Mouse (Mus musculus) cerebellum, adult (tissue): ENCODE measurements around the gene Ppil2.

Experiments used
- ATAC-seq: cut with Nextera tagmentation; 2 replicates; pipeline ENCODE4 v1.9.2; 2017; ENCODE audit warnings: mild to moderate bottlenecking, moderate library complexity, mixed read lengths; ENCODE audit not compliant: insufficient number of reproducible peaks, low FRiP score, low TSS enrichment

Ppil2 gene

DNA sequence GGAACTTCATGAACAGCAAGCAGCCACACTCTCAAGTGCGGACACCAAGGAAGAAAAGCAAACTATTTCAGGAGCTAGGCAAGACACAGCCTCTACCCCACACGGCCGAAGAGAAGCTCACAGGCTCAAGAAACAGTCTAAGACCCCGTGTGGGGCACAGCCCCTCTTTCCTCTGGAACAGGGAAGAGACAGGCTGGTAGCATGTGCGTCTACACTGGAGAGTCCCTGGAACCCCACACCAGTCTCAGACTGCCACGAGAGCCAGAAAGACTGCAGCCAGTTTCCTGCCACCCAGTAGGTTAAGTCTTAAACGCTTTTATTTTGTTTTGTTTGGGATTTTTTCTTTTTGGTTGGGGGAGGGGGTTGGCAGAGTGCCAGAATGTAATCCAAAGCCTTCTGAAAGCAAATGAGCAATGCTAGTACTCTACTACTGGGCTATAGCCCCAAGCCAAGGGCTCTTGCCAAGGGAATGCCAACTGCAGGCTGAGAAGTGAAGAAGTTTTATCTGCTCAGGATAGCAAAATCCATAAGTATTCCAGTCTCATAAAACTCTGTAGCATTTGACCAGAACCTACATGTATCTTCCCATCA is 8.3 kb downstream of the Ppil2 start:
- no peak for ATAC-seq

DNA sequence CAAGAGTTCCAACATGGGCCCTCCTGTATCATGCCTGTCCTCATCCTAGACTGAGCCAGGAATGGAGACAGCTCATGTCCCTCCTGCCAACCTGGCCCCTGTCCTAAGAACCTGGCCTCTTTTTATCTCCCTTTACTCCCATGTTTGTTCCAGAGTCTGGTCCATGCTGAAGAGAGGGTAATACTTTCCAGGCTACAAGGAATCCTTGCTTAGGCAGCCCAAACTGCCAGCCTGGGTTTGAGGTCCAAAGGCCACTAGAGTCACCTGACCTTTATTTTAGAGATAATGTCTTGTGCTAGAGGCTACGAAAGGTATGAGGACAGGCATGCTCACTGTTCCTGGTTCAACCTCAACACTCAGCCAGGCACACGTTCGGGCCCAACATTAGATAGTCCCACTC is 14.1 kb downstream of the Ppil2 start:
- ATAC-seq = no peak

DNA sequence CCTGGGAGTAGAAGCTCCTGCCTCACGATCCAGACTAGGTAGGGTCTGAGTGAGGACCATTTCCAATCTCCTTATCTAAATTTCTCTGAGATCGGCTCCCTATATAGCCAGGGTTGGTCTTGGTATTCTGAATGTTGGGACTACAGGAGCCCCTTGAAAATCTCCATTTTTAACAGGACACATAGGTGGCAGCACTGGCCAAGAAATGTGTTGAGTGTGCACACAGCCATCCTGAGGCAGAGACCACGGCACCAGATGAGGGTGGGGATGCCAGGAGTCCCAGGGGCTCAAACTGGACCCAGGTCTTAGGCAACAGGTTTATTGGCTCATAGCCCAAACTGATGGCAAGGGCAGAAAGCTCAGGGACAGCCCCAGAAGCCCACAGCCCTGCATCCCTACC is 22.7 kb downstream of the Ppil2 start:
- no peak for ATAC-seq

DNA sequence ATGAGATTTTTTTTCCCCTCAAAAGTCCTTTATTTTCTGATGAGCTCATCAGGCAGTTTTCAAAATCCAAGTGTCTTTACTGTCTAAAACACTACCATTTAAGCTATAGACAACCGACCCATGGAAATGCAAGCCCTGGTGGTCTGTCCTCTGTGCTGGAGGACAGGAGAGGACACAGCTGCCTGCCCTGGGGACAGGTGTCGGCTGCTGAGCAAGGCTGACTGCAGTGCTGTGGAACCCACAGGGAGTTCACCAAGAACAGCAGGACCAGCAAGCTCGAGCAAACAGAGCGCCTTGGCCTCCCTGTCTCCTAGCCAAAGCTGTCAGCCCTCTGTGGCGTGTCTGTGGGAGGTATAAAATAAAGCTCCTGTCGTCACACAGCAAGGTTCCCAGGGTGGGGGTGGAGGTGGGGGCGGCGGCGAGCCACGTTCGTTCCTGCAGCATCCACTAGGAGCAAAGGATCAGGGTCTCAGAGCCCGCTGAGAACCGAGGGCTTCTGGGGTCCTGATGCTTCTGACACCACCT is 24.3 kb downstream of the Ppil2 start:
- ATAC-seq = no peak

DNA sequence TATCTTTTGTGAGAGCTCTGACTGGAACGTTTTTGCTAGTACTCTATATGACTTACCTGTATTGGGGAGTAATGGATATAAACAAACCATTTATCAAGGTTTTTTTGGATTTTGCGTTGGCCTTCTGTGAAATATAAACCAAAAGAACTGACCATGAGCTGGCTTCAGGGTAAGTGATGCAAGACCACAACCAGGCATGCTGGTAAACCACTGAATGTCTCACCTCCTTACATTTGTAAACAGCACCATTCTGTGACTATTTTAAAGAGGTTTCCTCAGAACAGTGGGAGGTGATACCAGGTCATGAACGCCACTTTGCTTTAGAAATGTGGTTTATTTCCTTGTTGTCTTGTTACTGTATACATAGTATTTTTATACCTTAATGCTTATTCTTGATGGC is 24.8 kb downstream of the Ppil2 start:
- no peak for ATAC-seq

DNA sequence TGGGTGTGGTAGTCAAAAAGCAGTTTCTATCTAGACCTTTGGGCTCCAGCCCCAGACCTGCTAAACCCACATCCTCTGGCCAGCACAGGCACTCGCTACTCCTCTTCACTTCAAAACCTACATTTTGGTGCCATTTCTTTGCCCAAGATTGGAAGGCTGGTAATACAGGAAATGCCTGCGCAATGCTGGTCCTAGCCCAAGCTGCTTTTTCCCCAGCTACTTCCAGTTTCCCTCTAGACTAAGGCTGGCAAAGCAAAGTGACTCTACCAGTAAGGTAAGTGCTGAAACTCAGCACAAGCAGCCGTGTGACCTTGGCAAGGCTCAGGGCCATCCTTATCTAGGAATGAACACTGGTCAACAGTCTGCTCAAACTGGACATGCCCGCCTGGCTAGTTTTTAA is 25.4 kb downstream of the Ppil2 start:
- no peak for ATAC-seq

DNA sequence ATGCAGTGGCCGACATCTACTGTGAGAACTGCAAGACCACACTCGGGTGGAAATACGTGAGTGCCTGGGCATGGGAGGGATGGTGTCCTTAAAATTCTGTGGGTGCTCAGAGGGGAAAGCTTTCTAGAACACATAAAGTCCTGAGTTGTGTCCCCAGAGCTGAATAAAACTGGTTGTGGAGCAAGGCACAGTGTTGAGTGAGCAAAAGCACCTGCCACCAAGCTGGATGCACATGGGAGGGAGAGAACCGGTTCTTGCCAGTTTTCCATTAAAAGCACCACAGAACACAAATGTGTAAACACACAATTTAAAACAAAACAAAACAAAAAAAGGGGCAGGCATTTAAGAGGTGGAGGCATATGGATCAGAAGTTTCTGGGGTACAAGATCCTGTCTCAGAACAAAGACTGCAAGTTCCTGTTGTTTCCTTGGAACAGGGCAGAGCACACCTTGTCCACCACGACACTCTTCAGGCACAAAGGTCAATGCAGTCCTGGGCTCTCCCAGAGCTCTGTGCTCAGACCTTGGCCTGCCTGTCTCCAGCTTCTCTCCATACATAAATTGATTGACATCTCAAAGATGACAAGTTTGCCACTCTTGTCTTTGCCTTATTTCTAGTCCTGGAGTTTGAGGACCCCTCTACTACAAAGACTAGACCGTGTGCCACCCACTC is 28.8 kb downstream of the Ppil2 start:
- no peak for ATAC-seq

DNA sequence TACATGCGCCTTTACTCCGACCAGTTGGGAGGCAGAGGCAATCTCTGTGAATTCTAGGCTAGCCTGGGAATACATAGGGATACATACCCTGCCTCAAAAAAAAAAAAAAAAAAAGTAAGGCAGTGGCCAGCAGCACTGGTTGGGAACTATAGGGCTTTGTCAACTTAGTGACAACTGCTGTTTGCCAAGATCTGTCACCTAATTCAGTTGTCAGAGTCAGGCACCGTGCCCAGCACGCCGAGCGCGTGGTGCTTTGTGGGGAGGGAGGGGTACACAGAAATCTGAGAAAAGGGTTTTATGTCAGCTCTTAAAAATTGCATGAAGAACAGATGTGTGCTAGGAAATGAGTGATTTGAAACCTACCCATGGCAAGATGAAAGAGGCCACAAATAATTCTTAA is 33.0 kb downstream of the Ppil2 start:
- no peak for ATAC-seq

DNA sequence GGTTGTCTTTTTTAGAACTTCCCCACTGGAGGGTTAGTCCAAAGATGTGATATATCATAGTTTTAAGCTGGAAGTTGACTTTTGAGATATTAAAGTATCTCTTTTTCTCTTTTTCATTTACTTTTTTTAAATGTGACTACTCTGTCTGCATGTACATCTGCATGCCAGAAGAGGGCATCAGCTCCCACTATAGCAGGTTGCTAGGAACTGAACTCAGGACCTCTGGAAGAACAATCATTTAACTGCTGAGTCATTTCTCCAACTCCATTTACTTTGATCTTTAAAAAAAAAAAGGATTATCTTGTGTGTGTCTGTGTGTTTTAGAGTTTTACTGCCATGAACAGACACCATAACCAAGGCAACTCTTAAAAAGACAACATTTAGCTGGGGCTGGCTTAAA is 34.2 kb downstream of the Ppil2 start:
- no peak for ATAC-seq

DNA sequence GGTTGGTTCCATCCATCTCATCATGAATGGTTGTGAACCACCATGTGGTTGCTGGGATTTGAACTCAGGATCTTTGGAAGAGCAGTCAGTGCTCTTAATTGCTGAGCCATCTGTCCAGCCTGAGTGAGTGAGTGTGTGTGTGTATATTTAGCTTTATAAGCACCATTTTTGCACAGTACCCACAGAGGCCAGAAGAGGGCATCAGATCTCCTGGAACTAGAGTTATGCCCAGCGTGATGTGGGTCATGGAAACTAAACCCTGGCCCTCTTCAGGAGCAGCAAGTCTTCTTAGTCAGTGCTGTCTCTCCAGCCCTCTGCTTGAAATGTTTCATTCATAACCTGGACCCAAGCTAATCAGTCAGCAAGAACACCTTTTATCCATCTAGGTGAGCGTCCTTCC is 34.8 kb downstream of the Ppil2 start:
- no peak for ATAC-seq

DNA sequence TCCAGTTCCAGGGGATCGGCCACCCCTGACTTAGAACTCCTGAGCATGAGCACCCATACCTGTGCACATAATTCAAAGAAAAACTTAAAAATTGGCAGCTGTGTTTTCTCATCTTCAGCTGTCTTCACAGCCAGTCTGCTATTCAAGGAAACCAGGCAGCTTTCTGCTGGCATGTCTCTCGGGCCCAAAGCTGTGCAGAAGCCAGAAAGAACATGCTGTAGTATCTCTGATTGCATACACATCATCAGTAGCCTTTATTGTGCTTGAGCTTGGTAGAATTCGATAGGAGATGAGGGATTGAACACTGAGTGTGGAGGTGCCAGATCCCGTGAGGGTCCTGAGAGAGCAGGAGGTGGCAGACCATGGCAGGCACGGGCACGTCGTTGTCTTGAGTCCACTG is 38.1 kb downstream of the Ppil2 start:
- no peak for ATAC-seq

DNA sequence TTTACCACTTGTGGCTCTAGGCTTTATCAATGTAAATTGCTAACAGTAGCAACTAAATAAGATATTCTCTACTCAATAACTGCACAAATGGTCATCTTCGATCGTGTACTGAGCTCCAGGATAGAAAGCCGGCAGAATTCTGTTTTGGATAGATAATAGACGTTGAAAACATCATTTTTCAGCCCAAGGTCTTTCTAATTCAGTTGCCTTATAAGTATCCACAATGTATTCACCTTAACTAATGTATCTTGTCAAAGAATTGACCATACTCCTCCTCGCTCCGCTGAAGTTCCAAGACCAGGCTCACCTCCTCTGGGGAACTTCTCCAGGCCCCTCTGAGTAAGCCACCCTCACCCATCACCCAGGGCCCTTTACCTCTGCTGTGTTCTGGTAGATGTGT is 40.3 kb downstream of the Ppil2 start:
- no peak for ATAC-seq

DNA sequence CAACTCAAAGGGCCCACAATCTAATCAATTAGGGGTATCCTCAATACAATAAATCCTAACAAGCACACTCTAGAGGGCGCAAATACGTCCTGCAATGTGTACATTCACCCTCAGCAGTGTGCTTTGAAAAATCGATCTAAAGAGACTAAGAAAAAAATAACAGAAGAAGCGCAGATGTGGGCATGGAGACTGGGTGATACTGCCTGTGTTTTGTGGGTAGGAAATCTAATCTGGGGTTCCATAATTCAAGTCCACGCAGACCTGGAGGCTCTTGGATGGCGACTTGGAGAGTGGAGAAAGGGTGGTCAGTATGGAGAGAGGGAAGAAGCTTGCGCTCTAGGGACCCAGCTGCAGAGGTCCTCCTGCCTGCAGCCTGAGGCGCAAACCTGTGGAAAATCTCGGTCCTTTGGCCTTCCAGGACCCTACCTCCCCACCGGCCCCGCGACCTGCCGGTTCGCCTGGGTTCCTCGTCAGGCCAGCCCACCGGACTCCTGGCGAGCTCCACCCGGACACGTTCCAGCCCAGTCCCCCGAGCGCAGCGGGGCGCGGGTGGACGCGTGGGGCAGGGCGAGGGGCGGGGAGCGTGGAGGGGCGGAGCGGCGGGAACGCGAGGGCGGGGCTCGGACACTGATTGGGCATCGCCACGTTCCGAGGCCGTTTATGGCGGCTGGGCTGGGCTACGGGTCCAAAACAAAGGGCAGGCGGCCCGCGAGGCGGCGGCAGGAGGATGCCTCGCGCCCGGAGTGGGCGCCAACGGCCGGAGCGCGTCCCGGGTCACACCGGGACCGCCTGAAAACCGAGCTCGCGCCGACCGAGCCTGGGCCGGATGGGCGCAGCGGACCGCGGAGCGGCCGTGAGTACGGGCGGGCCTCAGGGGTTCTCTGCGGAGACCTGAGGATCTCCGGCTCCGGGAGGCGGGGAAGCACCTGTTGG is 41.3 kb downstream of the Ppil2 start, which contains the start of gene Ypel1:
Gene Ypel1, plus strand, starts transcription at position 186 of the 933 bp plus-strand sequence.
- ATAC-seq = peak; percentile 92

DNA sequence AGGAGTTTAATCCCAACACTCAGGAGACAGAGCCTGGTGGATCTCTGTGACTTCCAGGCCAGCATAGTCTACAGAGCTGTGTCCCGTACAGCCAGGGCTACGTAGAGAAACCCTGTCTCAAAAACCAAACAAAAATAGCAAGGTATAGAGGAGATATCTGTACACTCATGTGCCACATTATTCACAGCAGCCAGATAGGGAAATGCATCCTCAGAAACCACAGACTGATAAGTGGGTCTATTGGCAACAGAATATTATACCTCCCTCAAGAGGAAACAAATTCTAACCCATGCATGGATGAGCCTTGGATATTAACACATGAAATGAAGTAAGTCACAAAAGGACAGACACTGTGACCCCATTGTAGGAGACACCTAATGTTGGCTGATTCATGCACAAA is 43.5 kb downstream of the Ppil2 start:
- ATAC-seq = no peak

DNA sequence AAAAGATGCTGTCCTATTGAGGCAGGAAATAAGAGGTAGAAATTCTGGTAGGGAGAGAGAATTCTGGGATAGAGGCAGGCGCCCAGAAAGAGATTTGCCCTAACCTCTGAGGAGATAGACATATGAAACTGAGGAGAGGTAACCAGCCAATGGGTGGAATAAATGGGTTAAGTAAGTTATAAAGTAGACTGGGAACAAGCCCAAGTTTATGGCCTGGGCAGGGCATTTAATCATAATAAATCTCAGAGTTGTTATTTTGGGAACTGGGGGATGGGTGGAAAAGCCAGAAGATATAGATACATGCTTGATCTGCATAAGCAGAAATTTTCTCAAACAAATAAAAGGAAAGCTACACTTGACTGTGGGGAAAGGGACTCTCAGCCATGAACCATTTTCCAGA is 48.7 kb downstream of the Ppil2 start:
- ATAC-seq = no peak

DNA sequence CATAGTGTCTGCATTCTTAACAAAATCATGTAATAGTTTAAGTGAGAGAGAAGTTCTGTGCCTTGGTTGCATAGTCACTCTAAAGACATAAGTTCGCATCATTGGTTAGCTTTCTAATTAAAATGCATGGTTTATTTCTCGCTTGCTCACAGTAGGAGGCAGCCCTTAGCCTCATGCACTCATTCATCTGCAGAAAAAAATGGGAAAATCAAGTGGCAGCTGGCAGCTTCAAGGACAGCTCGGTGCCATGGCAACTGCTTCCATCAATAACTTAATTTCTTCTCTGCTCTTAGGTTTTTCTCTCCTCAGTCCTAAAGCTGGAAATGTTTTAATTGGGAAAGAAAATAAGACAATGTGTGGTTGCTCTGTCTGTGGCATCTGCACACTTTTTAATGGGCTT is 55.5 kb downstream of the Ppil2 start:
- ATAC-seq = no peak

DNA sequence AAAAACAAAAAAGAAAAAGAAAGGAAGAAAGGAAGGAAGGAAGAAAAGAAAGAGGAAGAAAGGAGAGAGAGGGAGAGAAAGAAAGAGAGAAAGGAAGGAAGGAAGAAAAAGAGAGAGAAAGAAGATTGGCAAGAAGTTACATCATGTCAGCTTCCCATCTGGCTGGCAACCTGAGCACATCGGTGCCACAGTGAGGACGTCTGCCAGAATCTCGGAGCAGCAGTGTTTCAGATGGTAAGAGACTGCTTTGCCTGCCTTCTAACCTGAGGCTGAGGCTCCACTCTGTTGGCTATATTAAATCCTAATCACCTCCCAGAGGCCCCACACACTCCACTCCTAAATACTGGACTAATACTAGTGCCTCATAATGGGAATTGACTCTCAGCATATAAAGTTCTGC is 57.2 kb downstream of the Ppil2 start:
- no peak for ATAC-seq

DNA sequence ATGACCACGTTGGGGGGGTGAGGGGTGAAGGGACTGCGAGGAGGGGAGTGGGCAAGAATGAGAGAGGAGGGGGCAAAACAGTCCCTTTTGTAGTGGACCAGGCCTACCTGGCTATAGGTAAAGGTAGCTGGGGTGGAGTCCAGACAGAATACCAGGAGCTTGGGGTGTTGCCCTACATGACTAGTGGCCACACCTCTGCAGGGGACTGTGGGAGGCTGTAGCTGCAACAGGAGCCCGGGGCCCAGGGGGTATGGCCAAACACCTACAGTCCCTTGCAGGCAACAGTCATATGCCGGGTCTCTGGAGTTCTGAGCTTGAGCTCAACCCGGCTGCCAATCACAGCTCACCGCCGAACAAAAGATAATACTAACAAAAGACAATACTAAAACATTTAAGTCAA is 59.0 kb downstream of the Ppil2 start:
- ATAC-seq = no peak

DNA sequence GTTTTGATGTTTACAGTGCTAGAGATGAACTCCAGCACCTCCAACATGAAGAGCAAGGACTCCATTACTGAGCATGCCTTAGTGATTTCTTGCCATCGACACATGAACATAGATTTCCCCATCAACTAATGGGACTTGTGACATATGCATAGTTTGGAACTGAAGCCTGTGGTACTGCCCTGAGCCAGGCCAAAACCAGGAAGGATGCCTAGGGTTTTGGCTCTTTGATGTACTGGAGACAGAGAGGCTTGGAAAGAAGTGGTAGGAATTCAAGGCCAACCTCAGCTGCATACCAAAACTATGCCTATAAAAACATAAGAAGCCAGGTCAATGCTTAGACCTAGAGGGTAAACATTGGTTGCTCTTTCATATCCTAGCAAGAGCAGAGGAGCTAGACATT is 61.2 kb downstream of the Ppil2 start:
- no peak for ATAC-seq

DNA sequence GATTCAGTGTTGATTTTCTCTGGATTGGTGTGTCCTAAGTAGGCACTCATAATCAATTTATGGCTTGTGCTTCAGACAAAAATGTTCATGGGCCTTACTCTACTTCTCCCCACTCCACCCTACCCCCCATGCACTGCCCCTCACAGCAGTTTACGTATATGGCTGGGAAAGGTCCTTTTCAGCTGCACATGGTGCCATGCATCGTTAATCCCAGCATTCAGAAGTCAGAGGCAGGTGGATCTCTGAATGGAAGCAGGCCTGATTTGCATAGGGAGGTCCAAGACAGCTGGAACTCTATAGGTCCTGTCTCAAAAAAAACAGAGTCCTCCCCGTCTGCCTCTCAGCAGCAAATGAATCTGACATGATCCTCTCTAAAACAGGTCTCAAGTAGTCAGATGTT is 65.8 kb downstream of the Ppil2 start:
- ATAC-seq = no peak

DNA sequence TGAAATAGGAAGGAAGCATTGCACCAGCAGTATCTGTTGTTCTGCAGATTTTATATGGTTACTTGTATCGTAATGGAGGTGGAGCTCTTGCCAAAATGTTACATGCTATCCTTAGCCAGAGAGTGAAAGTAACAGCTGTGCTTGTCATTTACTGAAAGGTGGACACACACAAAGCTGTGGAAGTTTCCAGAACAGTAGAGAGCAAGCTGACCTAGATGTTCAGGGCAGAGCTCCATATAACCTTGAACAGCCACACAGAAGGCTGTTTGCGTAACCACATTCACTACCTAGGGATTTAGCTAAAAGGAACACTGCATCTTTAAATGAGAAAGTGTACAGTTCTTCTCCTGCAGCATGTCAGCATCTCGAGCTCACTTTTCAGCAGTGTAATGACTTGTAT is 66.7 kb downstream of the Ppil2 start:
- ATAC-seq = peak; percentile 40
